Mouse (Mus musculus): ENCODE data around the gene Rhoa.

The Rhoa gene

DNA sequence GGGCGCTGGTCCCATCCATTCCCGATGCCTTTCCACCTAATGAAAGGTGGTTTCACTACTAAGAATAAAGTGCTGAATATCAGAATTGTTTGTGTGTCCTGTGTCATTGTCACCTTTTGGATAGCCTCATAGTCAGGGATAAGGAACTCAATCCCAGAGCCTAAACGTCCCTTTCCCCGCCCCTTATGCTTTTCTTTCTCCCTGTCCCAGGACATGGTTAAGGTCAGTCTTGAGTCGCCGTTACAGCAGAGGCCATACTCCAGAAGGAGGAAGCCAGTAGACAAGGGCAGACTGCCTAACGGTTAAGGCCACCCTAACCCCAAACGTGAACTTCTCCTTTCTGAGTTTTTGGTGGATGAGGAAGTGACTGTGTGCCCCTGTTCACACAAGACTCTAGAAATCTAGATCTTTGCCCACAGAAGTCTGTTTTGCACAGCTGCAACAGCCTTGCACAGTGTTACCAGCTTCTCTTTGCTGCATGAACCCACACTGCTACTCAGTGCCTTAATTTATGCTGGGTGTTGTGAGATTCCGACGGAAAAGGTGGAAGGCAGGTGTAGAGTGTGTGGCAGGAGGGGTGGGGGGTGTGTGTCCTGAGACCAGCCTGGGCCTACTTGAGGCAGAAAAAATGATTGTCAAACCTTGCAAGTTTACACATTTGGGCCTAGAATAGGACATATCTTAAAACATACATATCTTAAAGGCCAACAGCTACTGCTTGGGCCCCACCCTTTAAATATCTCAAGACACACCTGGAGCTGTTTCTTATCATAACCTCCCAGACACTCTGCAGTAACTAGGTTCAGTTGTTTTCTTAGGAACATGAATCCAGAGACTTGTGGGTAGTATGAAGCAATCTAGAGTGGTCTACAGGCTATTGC is 34.6 kb downstream of the Rhoa start:
- DNase-seq (ENCODE audit: low spot score), result peak; percentile 36

DNA sequence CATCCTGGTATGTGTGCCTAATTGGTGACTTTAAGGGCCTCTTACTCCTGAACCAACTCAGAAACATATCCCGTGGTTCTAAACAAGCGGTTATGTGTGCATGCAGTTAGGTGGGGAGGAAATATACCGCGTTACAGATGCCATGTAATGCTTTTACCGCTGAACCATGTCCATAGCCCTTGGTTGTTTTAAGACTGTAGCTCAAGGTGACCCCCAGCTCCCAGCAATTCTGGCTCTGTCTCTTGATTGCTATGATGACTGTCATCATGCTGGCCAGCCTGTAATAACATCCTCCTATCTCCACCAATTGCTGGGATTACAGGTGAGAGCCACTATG is 35.2 kb downstream of the Rhoa start:
- no peak for DNase-seq (ENCODE audit: low spot score)

DNA sequence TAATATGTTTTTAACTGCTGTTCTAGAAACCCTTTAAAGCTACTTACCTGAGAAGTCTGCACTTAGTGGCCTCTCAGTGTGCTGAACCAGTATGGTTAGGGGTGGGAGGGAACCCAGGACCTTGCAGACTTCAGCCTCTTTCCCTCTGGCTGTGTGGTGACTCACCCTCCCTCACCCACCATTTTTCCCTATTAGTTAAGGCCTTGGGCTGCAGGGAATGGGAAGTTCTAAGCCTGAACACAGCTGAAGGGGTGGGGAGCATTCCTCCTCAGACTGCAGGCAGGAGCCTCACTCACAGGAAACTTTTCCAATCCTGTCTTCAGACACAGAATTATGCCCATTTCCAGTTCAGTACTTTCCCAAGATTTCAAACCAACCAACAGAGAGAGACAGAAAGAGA is 35.9 kb downstream of the Rhoa start:
- peak; percentile 43 for DNase-seq (ENCODE audit: low spot score)

DNA sequence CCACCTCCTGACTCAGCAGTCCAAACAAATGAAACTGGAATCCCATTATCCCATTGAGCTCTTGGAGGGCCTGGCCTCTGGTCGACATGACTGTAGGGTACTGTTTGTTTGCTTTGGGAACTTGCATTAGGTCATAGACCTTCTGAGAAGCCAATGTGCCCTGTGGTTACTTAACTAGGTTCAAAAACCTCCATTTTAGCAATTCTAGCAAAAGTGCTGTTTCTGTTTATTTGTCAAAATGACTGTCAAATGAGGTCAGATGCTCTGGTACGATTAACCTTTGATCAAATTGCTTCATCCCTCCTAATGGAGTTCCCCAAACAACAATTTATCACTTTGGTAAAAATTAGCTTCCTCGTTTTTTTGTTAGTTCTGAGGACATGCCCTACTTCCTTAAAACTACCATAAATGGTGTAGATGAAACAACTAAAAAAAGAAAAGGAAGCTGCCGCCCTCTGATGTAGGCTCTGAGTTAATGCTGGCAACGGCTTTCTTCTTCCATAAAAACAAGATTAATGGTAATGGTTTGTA is 36.4 kb downstream of the Rhoa start:
- peak; percentile 70 for DNase-seq (ENCODE audit: low spot score)

DNA sequence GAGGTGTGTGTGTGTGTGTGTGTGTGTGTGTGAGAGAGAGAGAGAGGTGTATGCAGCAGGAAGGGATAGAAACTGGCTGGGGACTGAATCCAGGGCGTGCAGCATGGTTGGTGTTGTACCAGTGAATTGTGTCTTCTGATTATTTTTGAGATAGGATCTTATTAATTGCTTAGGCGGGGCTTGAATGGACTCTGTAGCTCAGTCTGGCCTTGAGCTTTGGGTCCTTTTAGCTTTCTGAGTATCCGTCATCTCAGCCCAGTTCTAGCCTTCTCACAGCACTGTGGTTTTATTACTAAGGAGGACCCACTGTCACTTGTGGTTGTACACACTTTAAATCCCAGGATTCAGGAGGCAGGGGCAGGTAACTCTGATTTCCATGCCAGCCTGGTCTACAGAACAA is 37.4 kb downstream of the Rhoa start:
- no peak for DNase-seq (ENCODE audit: low spot score)

DNA sequence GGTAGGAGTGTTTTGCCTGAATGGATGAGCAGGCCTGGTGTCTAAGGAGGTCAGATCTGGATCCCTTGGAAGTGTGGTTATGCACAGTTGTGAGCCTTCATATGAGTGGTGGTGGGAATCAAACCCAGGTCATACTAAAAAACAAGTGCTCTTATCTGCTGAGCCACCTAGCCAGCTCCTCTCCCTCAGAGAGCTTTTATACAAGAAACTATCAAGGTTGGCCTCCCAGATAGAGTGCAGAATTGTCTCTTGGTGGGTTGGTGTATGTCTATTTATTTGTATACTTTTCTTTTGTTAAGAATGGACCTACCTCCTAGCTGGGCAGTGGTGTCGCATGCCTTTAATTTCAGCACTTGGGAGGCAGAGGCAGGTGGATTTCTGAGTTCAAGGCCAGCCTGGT is 37.9 kb downstream of the Rhoa start:
- no peak for DNase-seq (ENCODE audit: low spot score)

DNA sequence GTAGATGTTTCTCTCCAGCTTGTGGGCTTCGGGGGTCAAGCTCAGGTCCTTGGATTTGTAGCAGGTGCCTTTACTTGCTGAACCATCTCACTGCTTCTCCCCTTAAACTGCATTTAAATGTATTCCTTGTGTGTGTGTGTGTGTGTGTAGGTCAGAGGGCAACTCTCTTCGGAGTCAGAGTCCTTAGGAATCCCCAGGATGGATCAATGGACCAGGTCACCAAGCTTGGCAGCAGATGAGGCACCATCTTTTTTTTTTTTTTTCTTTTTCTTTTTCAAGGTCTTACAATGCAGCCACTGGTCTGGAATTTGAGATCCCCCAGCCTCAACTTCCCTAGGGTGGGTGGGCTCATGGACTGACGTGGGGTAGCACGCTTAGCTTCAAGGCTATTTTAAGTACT is 38.5 kb downstream of the Rhoa start:
- no peak for DNase-seq (ENCODE audit: low spot score)

DNA sequence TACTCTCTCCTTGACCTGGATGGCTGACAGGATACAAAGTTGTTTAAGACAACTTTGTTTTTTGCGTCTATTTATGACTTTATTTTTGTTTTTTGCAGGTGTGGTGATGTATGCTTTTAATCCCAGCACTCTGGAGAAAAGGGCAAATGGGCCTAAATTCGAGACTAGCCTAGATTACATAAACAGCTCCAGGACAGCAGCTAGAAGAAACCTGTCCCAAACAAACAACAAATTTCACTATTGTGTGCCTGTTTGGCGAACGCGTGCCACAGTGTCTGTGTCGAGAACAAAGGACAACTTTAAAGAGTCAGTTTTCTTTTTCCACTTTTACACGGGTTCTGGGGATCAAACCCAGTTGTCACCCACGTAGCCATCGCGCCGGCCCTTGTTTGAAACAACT is 41.1 kb downstream of the Rhoa start:
- no peak for DNase-seq (ENCODE audit: low spot score)

DNA sequence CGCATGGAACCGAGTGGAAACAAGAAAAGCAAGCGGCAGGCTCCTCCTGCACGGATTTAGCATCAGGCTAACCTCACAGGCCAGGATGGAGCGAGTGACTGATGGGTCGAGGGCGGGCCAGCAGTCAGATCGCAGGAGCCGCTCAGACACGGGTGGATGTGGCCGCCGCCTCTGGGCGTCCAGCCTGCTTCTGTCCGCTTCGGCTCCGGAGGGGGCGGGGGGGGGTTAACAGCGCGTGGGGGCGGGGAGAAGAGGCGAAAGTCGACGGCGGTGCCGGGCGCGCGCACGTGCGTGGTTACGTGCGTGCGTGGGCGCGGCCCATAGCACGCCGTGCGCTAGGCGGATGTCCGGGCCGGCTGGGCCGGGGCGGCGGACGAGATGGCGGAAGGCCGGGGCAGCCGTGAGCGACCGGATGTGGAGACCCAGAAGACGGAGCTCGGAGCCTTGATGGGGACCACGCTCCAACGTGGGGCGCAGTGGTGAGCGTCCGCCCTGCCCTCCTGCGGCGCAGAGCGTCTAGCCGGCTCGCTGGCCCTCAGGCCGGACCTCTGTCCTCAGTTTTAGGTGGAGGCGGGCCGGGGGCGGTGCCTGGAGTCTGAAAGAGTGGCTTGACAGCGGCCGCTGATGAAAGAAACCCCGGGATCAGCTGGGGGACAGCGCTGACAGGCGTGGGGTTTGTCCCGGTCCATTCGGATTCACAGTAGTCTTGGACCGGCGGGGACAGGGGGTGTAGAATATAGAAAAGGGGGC is 41.8 kb downstream of the Rhoa start, which contains the start of gene Usp4:
Usp4 (plus strand) TSS at position 314 of the 750 bp plus-strand sequence.
- DNase-seq (ENCODE audit: low spot score), result peak; percentile 92

DNA sequence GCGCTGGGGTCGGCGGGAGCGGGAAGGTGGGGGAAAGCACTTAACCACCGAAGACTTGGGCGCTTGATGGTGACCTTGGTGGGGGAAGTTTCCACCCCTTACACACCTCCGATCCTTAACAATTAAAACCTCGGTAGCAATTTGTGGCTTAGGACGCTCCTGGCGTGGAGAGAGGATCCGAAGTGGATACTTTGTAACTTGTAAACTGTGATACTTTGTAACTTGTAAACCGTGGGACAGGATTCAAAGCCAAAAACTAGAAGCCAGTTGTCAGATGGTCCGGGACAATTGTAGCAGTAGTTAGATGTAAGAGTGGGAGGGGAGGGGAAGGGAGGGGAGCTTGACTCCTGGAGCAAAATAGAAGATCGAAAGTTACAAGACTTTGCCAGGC is 42.4 kb downstream of the Rhoa start:
- DNase-seq (ENCODE audit: low spot score), result no peak

DNA sequence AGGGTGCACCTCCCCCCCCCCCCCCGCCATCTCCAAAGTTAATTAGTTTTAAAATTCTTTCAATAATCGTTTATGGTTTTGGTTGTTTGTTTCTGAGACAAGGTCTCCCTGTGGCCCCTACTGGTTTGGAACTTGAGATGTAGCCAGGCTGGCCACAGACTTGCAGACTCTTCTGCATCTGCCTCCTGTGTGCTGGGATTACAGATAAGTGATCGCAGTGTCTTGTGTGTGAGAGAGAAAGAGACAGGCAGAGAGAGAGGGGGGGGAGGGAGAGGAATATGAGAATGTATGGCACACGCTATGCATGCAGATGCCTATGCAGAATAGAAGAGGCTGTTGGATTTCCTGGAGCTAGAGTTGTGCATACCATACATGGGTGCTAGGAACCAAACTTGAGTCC is 43.8 kb downstream of the Rhoa start:
- no peak for DNase-seq (ENCODE audit: low spot score)

DNA sequence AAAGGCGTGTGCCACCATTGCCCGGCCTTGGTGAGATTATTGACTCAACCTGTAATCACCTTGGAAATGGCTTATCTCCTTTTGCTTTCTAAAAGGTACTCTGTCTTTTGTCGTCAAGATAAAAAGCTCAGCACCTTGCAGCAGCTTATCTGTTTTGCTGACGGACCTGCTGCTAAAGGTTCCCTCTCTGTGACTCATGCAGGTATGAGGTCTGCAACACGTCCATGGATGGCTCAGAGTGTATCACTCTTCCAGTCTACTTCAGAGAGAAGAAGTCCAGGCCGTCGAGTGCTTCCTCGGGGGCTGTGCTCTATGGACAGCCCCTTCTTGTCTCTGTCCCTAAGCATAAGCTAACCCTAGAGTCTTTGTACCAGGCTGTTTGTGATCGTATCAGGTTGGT is 72.3 kb downstream of the Rhoa start:
- peak; percentile 49 for DNase-seq (ENCODE audit: low spot score)

DNA sequence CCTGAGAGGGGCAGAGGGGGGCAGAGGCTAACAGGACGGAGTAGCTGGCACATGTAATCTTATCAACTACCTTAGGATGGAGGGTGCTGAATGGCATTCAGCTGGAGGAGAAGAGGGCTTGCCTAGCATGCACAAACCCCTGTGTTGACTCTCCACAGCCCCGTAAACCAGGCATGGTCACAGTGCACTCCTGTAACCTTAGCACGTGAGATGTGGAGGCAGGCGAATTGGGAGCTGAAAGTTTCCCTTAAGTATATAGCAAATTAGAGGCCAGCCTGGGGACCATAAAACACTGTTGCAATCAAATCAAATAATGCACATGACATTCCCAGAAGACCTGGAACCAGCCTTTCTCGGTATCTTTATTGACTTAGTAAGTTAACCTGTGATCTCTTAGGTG is 72.8 kb downstream of the Rhoa start:
- DNase-seq (ENCODE audit: low spot score), result peak; percentile 69

DNA sequence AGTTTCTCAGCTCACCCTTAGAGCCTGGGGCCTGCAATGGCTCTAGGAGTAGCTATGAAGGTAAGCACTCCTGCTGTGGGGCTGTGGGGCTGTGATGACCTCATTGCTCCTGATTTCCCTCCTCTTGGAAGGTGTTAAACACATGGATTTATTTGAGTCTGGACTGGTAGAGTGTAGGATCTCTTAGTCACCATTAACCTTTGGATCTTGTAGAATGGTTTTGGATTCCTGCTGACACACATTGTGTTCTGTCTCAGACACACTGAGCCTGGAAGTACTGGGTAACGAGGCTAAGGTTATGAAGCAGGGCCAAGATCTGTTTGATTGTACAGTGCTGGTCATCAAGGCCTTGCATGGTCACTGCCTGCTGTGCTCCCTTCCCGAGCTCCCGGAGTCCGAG is 73.4 kb downstream of the Rhoa start:
- DNase-seq (ENCODE audit: low spot score), result peak; percentile 23

DNA sequence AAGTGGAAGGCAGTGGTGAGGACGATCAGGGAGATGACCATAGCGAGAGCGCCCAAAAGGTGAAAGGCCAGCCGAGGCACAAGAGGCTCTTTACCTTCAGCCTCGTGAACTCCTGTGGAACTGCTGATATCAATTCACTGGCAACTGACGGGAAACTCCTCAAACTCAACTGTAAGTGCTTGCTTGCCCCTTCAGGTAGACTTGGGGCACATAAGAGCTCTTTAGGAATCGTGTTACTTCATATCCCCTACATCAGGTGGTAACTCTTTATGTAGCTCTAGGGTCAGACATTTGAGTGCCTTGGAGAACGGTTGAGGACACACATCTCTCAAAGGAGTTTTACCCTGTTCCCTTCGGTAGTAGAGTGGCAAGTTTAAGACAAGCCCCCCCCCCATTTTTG is 75.5 kb downstream of the Rhoa start:
- DNase-seq (ENCODE audit: low spot score), result no peak

DNA sequence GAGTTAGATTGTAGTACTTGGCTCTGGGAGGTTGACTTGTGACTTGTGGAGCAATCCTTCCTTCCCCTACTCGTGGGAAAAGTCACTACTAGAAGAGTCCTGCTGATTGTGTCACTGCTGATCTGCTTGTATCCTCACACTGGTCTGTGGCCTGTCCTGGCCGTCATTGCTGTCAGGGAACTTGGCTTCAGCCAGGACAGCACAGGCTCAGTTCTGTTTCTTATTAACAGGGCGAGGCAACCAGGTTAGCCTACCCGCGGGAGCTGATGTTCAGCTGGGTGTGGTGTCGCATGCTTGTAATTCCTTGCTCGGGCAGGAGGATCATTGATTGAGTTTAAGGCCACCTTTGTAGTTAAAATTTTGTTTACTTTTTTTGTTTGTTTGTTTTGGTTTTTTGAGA is 79.1 kb downstream of the Rhoa start:
- DNase-seq (ENCODE audit: low spot score), result peak; percentile 83

DNA sequence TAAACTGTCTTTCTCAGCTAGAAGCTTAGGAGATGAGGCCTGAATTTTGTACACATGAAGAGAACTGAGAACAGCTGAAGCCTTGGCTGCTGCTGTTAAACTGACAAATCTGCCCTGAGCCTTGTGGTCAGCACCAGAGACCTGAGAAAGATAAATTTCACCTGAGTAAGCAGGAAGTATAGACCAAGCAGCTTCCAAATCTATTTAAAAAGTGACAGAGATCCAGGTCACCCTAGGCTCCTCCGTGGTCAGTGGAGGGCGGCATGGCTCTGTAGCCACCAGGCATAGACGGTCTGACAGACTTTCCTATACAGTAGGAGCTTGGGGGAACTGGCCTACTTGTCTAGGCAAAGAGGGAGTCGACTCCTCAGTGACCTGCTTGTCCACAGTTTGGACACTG is 80.9 kb downstream of the Rhoa start:
- peak; percentile 32 for DNase-seq (ENCODE audit: low spot score)
